Mouse (Mus musculus): ENCODE results near the gene Tmem163. TPM values are rescaled to one million over a fixed set of nuclear protein-coding genes. Genes with fewer than 3 reads are reported as not detected.
A peak's percentile ranks its signal among the peaks of the same experiment; 100 is the strongest.

Tmem163 gene
- total RNA-seq (2012; rRNA removed) (4.2 and 4.5 TPM in 2 replicates), total RNA-seq (2014; rRNA removed) (5.3 and 8.1 TPM in 2 replicates), polyA plus RNA-seq (2012; ENCODE audit: insufficient read length, low read depth) (10.0 and 11.2 TPM in 2 replicates)

DNA sequence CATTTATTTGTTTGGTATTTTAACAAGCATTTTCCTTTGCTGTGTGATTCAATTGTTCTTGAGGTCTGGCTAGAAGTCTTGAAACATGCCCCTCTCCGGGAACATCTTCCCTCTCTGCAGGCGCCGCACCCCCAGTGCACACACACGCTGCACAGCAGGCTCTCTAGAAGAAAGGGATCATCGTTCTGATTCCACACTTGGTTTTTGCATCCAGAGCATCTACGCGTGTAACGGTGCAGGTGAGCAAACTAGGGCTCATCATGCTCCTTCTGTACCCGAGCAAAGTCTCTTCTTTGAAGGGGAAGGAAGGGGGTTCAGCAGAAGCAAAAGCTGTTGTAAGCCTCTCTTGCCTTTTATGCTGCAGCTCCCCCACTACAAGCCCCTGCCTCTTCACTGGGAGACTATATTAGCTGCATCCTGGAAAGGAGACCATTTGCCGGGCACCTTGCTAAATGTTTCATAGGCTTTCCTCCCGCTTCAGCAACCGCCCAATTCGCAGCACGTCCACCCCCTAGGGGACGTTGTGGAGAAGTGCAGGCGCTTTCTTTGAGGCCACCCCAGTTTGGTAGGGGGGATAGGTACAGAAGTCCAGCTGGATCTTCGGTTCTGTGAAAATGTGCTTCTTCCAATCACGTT, at the start of gene Tmem163:
Tmem163 (minus strand) TSS at position 51 of the 636 bp plus-strand sequence.
- peak; percentile 45 for DNase-seq (ENCODE audit: extremely low read depth)
- Histone ChIP-seq H3K27ac (ENCODE audit: insufficient read depth, low read depth) (no peak within 1 kb of the TSS), H3K4me1 (ENCODE audit: control insufficient read depth in 1 of 2, insufficient read depth in 2 of 2) (peaks cover 2 to 26% of the 10 kb centered on the region in 2 experiments; a peak in 2 of 4 replicates), H3K9me3 (replicated peaks; ENCODE audit: low read length) (peaks cover 3% of the 10 kb centered on the region), H3K27me3 (replicated peaks) (peaks cover 5% of the 10 kb centered on the region), H3K79me2 (replicated peaks; ENCODE audit: control insufficient read depth, extremely low read depth, insufficient read depth, poor library complexity, severe bottlenecking) (no peaks in the 10 kb centered on the region; the same call in 1 of the 2 replicates), H3K4me2 (ENCODE audit: insufficient read depth, low read depth, poor library complexity, severe bottlenecking) (no peak within 1 kb of the TSS), H3K4me3 (replicated peaks in 1 of 3; ENCODE audit: low read depth in 2 of 3, low read length in 2 of 3, poor library complexity in 1 of 3) (no peak within 1 kb of the TSS), H3K9ac (ENCODE audit: insufficient read depth, low read depth) (no peak within 1 kb of the TSS), H3K36me3 (replicated peaks in 1 of 2; ENCODE audit: control insufficient read depth in 1 of 2, insufficient read depth in 1 of 2, low read length in 1 of 2) (no peaks in the 10 kb centered on the region)
- dilution Hi-C loops (cut with MboI; ENCODE audit: extremely low pct_ligation_motif_present, extremely low pct_unique_long_range_greater_than_20kb, low sequenced_read_pairs): no loop called here
- in situ Hi-C loops (cut with MboI; ENCODE audit: low pct_ligation_motif_present, low pct_unique_long_range_greater_than_20kb, low sequenced_read_pairs): loop anchor here (5.0 to 25.0 kb wide), 2 partner anchors 177 to 467 kb away; partner anchors contain the start of gene Mgat5
- TF ChIP-seq TCF12 (IDR thresholded peaks at IDR 0.05; ENCODE audit: low read depth, low read length) (no peak), MAFK (IDR thresholded peaks at IDR 0.05; ENCODE audit: insufficient replicate concordance, low read length) (no peak), SMC3 (IDR thresholded peaks at IDR 0.05; ENCODE audit: low read depth, low read length) (peak; percentile 93), JUND (conservative IDR thresholded peaks at IDR 0.05; ENCODE audit: low read depth, low read length) (no peak), RAD21 (IDR thresholded peaks at IDR 0.05; ENCODE audit: low read depth, low read length) (peak; percentile 89), ZC3H11A (IDR thresholded peaks at IDR 0.05; ENCODE audit: low read depth, low read length) (peak; percentile 43; the same call in 1 of the 2 replicates), GABPA (IDR thresholded peaks at IDR 0.05; ENCODE audit: insufficient replicate concordance, low read depth, low read length) (no peak), MAZ (IDR thresholded peaks at IDR 0.05; ENCODE audit: low read depth, low read length) (no peak), JUN (IDR thresholded peaks at IDR 0.05; ENCODE audit: insufficient read depth, low read depth, low read length) (no peak), TBP (conservative IDR thresholded peaks at IDR 0.05; ENCODE audit: low read depth, low read length) (no peak), BHLHE40 (IDR thresholded peaks at IDR 0.05; ENCODE audit: low read depth, low read length) (no peak), SIN3A (IDR thresholded peaks at IDR 0.05; ENCODE audit: low read length) (no peak), CTCF (conservative IDR thresholded peaks at IDR 0.05 in 1 of 2, IDR thresholded peaks at IDR 0.05 in 1 of 2; ENCODE audit: low read depth in 2 of 2, low read length in 2 of 2) (peak; percentile 57 to 89), CHD1 (IDR thresholded peaks at IDR 0.05; ENCODE audit: low read depth, low read length) (no peak)

DNA sequence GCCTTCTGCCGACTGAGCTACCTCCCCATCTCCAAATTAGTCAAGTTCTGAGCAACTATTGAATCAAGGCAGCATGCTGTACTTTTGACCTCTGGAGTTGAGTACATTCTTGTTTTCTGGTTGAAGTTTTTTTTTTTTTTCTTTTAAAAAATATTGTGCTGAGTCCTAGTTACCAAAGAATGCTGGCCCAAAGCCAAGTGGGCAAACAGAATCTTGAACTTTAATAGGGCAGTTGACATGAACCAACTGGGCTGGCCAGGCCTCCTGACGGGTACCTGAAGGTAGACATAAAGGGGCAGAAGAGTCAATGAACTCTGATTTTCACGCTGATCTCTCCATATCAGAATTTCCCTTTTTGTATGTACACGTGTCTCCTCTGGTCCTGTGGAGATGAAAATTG, 49.7 kb upstream of the Tmem163 start, which contains the start of gene Acmsd:
Acmsd (plus strand) TSS at position 318 of the 400 bp plus-strand sequence.
- H3K9me3 ChIP-seq (replicated peaks; ENCODE audit: low read length): peaks cover 3% of the 10 kb centered on the region
- no peak within 1 kb of the TSS for H3K9ac ChIP-seq (ENCODE audit: insufficient read depth, low read depth)
- no peak for DNase-seq (ENCODE audit: extremely low read depth)
- H3K79me2 ChIP-seq (replicated peaks; ENCODE audit: control insufficient read depth, extremely low read depth, insufficient read depth, poor library complexity, severe bottlenecking): no peaks in the 10 kb centered on the region
- H3K36me3 ChIP-seq (replicated peaks in 1 of 2; ENCODE audit: control insufficient read depth in 1 of 2, insufficient read depth in 1 of 2, low read length in 1 of 2): no peaks in the 10 kb centered on the region
- in situ Hi-C loops (cut with MboI; ENCODE audit: low pct_ligation_motif_present, low pct_unique_long_range_greater_than_20kb, low sequenced_read_pairs) (no loop called here), dilution Hi-C loops (cut with MboI; ENCODE audit: extremely low pct_ligation_motif_present, extremely low pct_unique_long_range_greater_than_20kb, low sequenced_read_pairs) (no loop called here)
- no peak for TF ChIP-seq HCFC1 (IDR thresholded peaks at IDR 0.05; ENCODE audit: low read depth, low read length)
- TF ChIP-seq CTCF (conservative IDR thresholded peaks at IDR 0.05 in 1 of 2, IDR thresholded peaks at IDR 0.05 in 1 of 2; ENCODE audit: low read depth in 2 of 2, low read length in 2 of 2): no peak
- no peak for TF ChIP-seq SIN3A (IDR thresholded peaks at IDR 0.05; ENCODE audit: low read length)
- TF ChIP-seq JUND (conservative IDR thresholded peaks at IDR 0.05; ENCODE audit: low read depth, low read length): no peak
- no peak for TF ChIP-seq NELFE (IDR thresholded peaks at IDR 0.05; ENCODE audit: low read depth, low read length)
- no peak for TF ChIP-seq RCOR1 (conservative IDR thresholded peaks at IDR 0.05; ENCODE audit: low read depth, low read length)
- no peak for TF ChIP-seq POLR2AphosphoS2 (IDR thresholded peaks at IDR 0.05; ENCODE audit: low read depth, low read length)
- no peak for TF ChIP-seq CHD2 (IDR thresholded peaks at IDR 0.05; ENCODE audit: low read length)
- no peak for TF ChIP-seq ZKSCAN1 (IDR thresholded peaks at IDR 0.05; ENCODE audit: borderline replicate concordance, low read depth, low read length)
- no peak for TF ChIP-seq ETS1 (conservative IDR thresholded peaks at IDR 0.05; ENCODE audit: low read depth, low read length)
- TF ChIP-seq EP300 (IDR thresholded peaks at IDR 0.05; ENCODE audit: low read length): no peak
- no peak for TF ChIP-seq UBTF (IDR thresholded peaks at IDR 0.05; ENCODE audit: low read depth, low read length)
- TF ChIP-seq SMC3 (IDR thresholded peaks at IDR 0.05; ENCODE audit: low read depth, low read length): no peak
- no peak for TF ChIP-seq NRF1 (IDR thresholded peaks at IDR 0.05; ENCODE audit: low read depth, low read length)
- TF ChIP-seq ELF1 (IDR thresholded peaks at IDR 0.05; ENCODE audit: low read depth, low read length): no peak
- TF ChIP-seq ZMIZ1 (IDR thresholded peaks at IDR 0.05; ENCODE audit: low read depth, low read length): no peak
- TF ChIP-seq BHLHE40 (IDR thresholded peaks at IDR 0.05; ENCODE audit: low read depth, low read length): no peak
- H3K4me1 ChIP-seq (ENCODE audit: control insufficient read depth in 1 of 2, insufficient read depth in 2 of 2): peaks cover 0 to 11% of the 10 kb centered on the region in 2 experiments; a peak in 2 of 4 replicates
- no peak within 1 kb of the TSS for H3K4me2 ChIP-seq (ENCODE audit: insufficient read depth, low read depth, poor library complexity, severe bottlenecking)
- no peak within 1 kb of the TSS for H3K27ac ChIP-seq (ENCODE audit: insufficient read depth, low read depth)
- no peaks in the 10 kb centered on the region for H3K27me3 ChIP-seq (replicated peaks)
- no peak within 1 kb of the TSS for H3K4me3 ChIP-seq (replicated peaks in 1 of 3; ENCODE audit: low read depth in 2 of 3, low read length in 2 of 3, poor library complexity in 1 of 3)
